Mouse (Mus musculus): Measurements from ENCODE around the gene Cul5. TPM values are rescaled to one million over a fixed set of nuclear protein-coding genes. Genes with fewer than 3 reads are reported as not detected.

The Cul5 gene
- polyA plus RNA-seq, 1 experiment from 2014 or later = 46.1 TPM

DNA sequence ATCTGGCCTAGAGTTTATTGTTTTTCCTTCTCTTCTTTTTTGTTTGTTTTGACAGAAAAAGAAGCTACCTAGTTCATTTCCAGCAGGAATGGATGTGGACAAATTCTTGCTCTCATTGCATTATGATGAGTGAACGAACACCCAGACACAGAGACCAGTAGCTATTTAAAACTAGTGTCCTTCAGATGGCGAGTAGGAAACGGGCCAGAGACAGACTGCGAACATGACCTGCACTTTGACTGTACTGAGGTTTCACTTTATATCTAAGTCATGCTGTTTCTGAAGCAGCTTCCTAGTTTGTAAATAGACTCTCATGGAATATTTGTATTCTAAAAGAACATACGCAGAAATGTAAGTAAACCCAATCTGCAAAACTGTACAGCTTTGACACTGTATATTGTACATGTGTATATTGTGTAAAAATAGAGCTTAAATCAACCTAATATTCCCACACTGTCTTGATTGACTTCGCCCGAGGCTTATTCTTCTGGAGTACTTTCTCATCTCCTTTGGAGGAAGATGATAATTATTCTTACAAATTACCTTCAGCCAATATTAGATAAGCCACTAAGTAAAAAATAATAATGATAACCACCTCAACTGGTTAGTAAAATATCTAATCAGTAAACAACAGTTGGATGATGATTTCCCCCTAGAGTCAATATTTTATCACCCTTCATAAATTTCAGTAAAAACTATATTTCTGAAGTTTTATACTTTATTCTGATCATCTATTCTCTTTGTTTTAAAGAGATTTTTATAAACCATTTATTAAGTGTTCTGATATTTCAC lies 97.1 kb downstream of the Cul5 start:
- Histone ChIP-seq H3K27me3 (ENCODE audit: control insufficient read depth, insufficient read depth, low read length) (no peaks in the 10 kb centered on the region), H3K4me1 (ENCODE audit: control insufficient read depth, insufficient read depth, low read length) (no peaks in the 10 kb centered on the region), H3K9ac (replicated peaks; ENCODE audit: low read length) (no peak overlapping the region), H3K4me2 (ENCODE audit: low read depth, low read length) (no peak overlapping the region), H3K27ac (replicated peaks; ENCODE audit: low read depth, low read length) (no peak overlapping the region), H3K36me3 (replicated peaks; ENCODE audit: control insufficient read depth, insufficient read depth, low read depth, low read length) (peaks cover 7% of the 10 kb centered on the region), H3K9me3 (replicated peaks; ENCODE audit: control insufficient read depth, low read length) (no peaks in the 10 kb centered on the region), H3K4me3 (ENCODE audit: low read depth, low read length) (no peak overlapping the region)
- ATAC-seq (replicated peaks; ENCODE audit: insufficient number of reproducible peaks, low FRiP score, low TSS enrichment, low read depth) (no peak), DNase-seq (ENCODE audit: low spot score) (no peak)
- 93% methylated on average over 7 of the region's 7 CpGs for WGBS

DNA sequence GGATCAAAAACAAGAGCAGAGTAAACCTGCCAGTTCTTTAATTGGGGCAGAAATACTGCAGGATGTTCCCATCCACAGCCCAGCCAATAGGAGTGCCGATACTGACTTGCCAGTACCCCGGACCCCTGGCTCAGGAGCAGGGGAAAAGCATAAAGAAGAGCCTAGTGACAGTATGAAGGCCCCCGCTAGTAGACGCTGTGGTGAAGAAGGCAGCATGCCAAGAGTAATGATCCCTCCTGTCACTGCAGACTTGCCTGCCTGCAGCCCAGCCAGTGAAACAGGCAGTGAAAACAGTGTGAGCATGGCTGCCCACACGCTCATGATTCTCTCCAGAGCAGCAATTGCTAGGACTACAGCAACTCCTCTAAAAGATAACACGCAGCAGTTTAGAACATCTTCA lies 99.2 kb downstream of the Cul5 start:
- Histone ChIP-seq H3K27ac (replicated peaks; ENCODE audit: low read depth, low read length) (no peak overlapping the region), H3K36me3 (replicated peaks; ENCODE audit: control insufficient read depth, insufficient read depth, low read depth, low read length) (peaks cover 7% of the 10 kb centered on the region), H3K4me3 (ENCODE audit: low read depth, low read length) (no peak overlapping the region), H3K9me3 (replicated peaks; ENCODE audit: control insufficient read depth, low read length) (no peaks in the 10 kb centered on the region), H3K9ac (replicated peaks; ENCODE audit: low read length) (no peak overlapping the region), H3K4me1 (ENCODE audit: control insufficient read depth, insufficient read depth, low read length) (no peaks in the 10 kb centered on the region), H3K4me2 (ENCODE audit: low read depth, low read length) (no peak overlapping the region), H3K27me3 (ENCODE audit: control insufficient read depth, insufficient read depth, low read length) (no peaks in the 10 kb centered on the region)
- ATAC-seq (replicated peaks; ENCODE audit: insufficient number of reproducible peaks, low FRiP score, low TSS enrichment, low read depth) (no peak), DNase-seq (ENCODE audit: low spot score) (no peak)
- 94% methylated on average over 6 of the region's 6 CpGs for WGBS

Other genes starting within 250 kb of the Cul5 start
- gene Atm, start 133.3 kb downstream of the Cul5 start, polyA plus RNA-seq (2014; fragmentation: Nextera tagmentation; extraction: Ambion mirVana) = 14.9 and 15.2 TPM in 2 replicates
- gene Npat, start 133.0 kb downstream of the Cul5 start, polyA plus RNA-seq (2014; fragmentation: Nextera tagmentation; extraction: Ambion mirVana) = 24.6 and 25.9 TPM in 2 replicates
- 56.7 and 65.0 TPM in 2 replicates for gene Acat1, start 59.6 kb downstream of the Cul5 start, polyA plus RNA-seq (2014; fragmentation: Nextera tagmentation; extraction: Ambion mirVana)
- 1.7 TPM in 2 replicates for gene Rab39, start 36.2 kb upstream of the Cul5 start, polyA plus RNA-seq (2014; fragmentation: Nextera tagmentation; extraction: Ambion mirVana)
- gene Slc35f2, start 101.5 kb upstream of the Cul5 start, polyA plus RNA-seq (2014; fragmentation: Nextera tagmentation; extraction: Ambion mirVana) = 5.4 and 6.0 TPM in 2 replicates
- 1.2 and 2.0 TPM in 2 replicates for gene Sln, start 180.2 kb upstream of the Cul5 start, polyA plus RNA-seq (2014; fragmentation: Nextera tagmentation; extraction: Ambion mirVana)